Mouse (Mus musculus) neural tube, embryonic 15.5 days (tissue): ENCODE data around the gene Prr12. TPM values are rescaled to one million over a fixed set of nuclear protein-coding genes. Genes with fewer than 3 reads are reported as not detected.

Experiments used
- ATAC-seq: fragments of 200-750 bp; cut with Nextera tagmentation; 2 replicates; pipeline ENCODE4 v1.8.0; 2017; ENCODE audit warnings: mild to moderate bottlenecking, moderate TSS enrichment, moderate library complexity; ENCODE audit not compliant: low FRiP score
- H3K27ac ChIP-seq: fragments of 300-500 bp; sonication (generic); replicated peaks from 2 replicates; pipeline ENCODE4 v1.5.1; 2015; ENCODE audit warnings: mild to moderate bottlenecking, inconsistent platforms
- H3K27me3 ChIP-seq: fragments of 300-500 bp; sonication (generic); replicated peaks from 2 replicates; pipeline ENCODE4 v1.6.1; 2015; ENCODE audit warnings: inconsistent platforms
- H3K36me3 ChIP-seq: fragments of 300-500 bp; sonication (generic); 2 replicates; pipeline ENCODE4 v1.6.1; 2015; ENCODE audit warnings: inconsistent platforms
- H3K4me1 ChIP-seq: fragments of 300-500 bp; sonication (generic); 2 replicates; pipeline ENCODE4 v1.6.1; 2015; ENCODE audit warnings: inconsistent platforms
- H3K4me2 ChIP-seq: fragments of 300-500 bp; sonication (generic); 2 replicates; pipeline ENCODE4 v1.6.1; 2015; ENCODE audit warnings: inconsistent platforms, mild to moderate bottlenecking, moderate library complexity
- H3K4me3 ChIP-seq: fragments of 300-500 bp; sonication (generic); replicated peaks from 2 replicates; pipeline ENCODE4 v1.5.1; 2015; ENCODE audit warnings: mild to moderate bottlenecking, inconsistent platforms
- H3K9ac ChIP-seq: fragments of 300-500 bp; sonication (generic); replicated peaks from 2 replicates; pipeline ENCODE4 v1.6.1; 2015; ENCODE audit warnings: mild to moderate bottlenecking, inconsistent platforms
- H3K9me3 ChIP-seq: fragments of 300-500 bp; sonication (generic); replicated peaks from 2 replicates; pipeline ENCODE4 v1.6.1; 2016; ENCODE audit warnings: inconsistent platforms
- WGBS: fragments of 180-500 bp; shearing (Covaris S2); methylation state at CpG from one replicate; pipeline ENCODE4 v1.1.7; 2015; ENCODE audit warnings: mixed read lengths; 5-methylcytosine and 5-hydroxymethylcytosine counted together
- polyA plus RNA-seq: library from polyadenylated mRNA; unstranded; fragments of >200 nt; fragmentation: Nextera tagmentation; extraction: Ambion mirVana; gene quantifications from 2 replicates; pipeline ENCODE4 v1.2.1, GENCODE M21; 2015

The Prr12 gene
- polyA plus RNA-seq, 1 experiment from 2014 or later, result 12.3 TPM

DNA sequence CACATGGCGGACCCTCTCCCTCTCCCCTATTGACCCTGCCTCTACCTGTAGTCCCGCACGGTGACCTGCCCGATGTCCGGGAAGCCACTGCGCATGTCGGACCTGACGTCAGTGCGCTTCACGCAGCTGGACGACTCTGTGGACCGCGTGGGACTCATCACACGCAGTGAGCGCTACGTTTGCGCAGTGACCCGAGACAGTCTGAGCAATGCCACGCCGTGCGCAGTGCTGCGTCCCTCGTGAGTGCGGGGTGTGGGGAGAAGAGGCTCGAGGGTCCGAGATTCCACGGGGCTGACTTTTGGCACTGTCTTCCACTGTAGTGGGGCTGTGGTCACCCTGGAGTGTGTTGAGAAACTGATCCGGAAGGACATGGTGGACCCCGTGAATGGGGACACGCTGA is 23.8 kb upstream of the Prr12 start:
- Histone ChIP-seq H3K4me1 (peaks cover 6% of the 10 kb centered on the region; the same call in 1 of the 2 replicates), H3K9ac (no peak overlapping the region), H3K27ac (no peak overlapping the region), H3K4me3 (no peak overlapping the region), H3K27me3 (no peaks in the 10 kb centered on the region), H3K9me3 (no peaks in the 10 kb centered on the region), H3K36me3 (peaks cover 23% of the 10 kb centered on the region), H3K4me2 (no peak overlapping the region)
- no peak for ATAC-seq
- WGBS, result 89% methylated on average over 30 of the region's 30 CpGs

DNA sequence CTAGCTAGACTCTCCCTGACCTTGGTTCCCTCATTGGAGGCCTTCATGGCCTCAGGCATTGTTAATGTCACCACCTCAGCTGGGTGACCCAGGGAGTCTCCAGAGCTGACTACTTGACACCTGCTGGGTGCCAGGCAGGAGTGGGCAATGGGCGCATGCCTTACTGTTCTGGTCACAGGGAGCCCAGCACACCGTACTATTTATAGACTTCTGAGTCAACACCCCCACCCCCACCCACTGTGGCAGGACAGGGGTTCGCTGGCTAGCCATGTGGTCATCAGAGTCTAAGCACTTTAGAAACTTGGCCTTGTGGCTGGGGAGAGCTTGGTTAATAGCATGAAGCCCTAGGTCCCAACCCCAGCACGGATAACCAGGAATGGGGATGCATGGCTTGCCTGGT is 22.7 kb upstream of the Prr12 start:
- 91% methylated on average over 4 of the region's 4 CpGs for WGBS
- H3K27me3 ChIP-seq, result no peaks in the 10 kb centered on the region
- H3K9ac ChIP-seq, result no peak overlapping the region
- ATAC-seq, result no peak
- H3K4me3 ChIP-seq, result no peak overlapping the region
- H3K36me3 ChIP-seq, result peaks cover 23% of the 10 kb centered on the region
- H3K4me2 ChIP-seq, result no peak overlapping the region
- H3K4me1 ChIP-seq, result peaks cover 6% of the 10 kb centered on the region; the same call in 1 of the 2 replicates
- no peak overlapping the region for H3K27ac ChIP-seq
- no peaks in the 10 kb centered on the region for H3K9me3 ChIP-seq

DNA sequence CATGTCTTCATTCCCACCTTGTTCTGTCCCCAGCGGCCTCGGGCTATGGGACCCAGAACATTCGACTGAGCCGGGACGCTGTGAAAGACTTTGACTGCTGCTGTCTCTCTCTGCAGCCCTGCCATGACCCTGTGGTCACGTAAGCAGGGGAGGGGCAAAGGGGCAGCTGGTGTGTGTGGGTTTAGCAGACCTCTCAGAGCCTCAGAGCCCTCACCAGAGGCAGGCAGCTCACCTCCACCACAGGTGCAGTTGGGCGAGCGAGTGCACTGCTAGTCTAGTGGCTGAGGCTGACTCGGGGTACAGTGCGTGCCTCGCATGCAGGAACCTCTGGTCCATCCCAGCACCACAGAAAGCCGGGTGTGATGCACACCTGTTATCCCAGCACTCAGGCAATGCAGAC is 21.3 kb upstream of the Prr12 start:
- ATAC-seq, result no peak
- 93% methylated on average over 12 of the region's 12 CpGs for WGBS
- Histone ChIP-seq H3K27me3 (no peaks in the 10 kb centered on the region), H3K36me3 (peaks cover 23% of the 10 kb centered on the region), H3K9me3 (no peaks in the 10 kb centered on the region), H3K4me1 (no peaks in the 10 kb centered on the region), H3K4me3 (no peak overlapping the region), H3K27ac (no peak overlapping the region), H3K4me2 (no peak overlapping the region), H3K9ac (no peak overlapping the region)

GRCm38 (mm10) chr7:45073171-45073707 is 20.6 kb upstream of the Prr12 start:
- Histone ChIP-seq H3K4me1 (peaks cover 1% of the 10 kb centered on the region; the same call in 1 of the 2 replicates), H3K4me2 (no peak overlapping the region), H3K9ac (no peak overlapping the region), H3K27me3 (no peaks in the 10 kb centered on the region), H3K27ac (no peak overlapping the region), H3K4me3 (no peak overlapping the region), H3K9me3 (no peaks in the 10 kb centered on the region), H3K36me3 (peaks cover 23% of the 10 kb centered on the region)
- WGBS, result 86% methylated on average over 7 of the region's 7 CpGs
- ATAC-seq, result no peak

- Histone ChIP-seq H3K4me2 (no peak overlapping the region), H3K9me3 (no peaks in the 10 kb centered on the region), H3K27ac (no peak overlapping the region), H3K4me1 (peaks cover 3% of the 10 kb centered on the region; the same call in 1 of the 2 replicates), H3K9ac (no peak overlapping the region), H3K27me3 (no peaks in the 10 kb centered on the region), H3K4me3 (no peak overlapping the region), H3K36me3 (peaks cover 20% of the 10 kb centered on the region)
- WGBS, result 84% methylated on average over 2 of the region's 2 CpGs
- ATAC-seq, result no peak
Observed at GRCm38 (mm10) chr7:45072230-45072629, 19.5 kb upstream of the Prr12 start.

GRCm38 (mm10) chr7:45069671-45070070 is 17.0 kb upstream of the Prr12 start:
- H3K4me1 ChIP-seq, result peaks cover 7% of the 10 kb centered on the region; the same call in 1 of the 2 replicates
- ATAC-seq, result no peak
- no peaks in the 10 kb centered on the region for H3K9me3 ChIP-seq
- H3K9ac ChIP-seq, result no peak overlapping the region
- H3K4me3 ChIP-seq, result no peak overlapping the region
- no peaks in the 10 kb centered on the region for H3K27me3 ChIP-seq
- H3K36me3 ChIP-seq, result peaks cover 7% of the 10 kb centered on the region; the same call in 1 of the 2 replicates
- no peak overlapping the region for H3K27ac ChIP-seq
- H3K4me2 ChIP-seq, result no peak overlapping the region
- WGBS, result 97% methylated on average over 2 of the region's 2 CpGs

DNA sequence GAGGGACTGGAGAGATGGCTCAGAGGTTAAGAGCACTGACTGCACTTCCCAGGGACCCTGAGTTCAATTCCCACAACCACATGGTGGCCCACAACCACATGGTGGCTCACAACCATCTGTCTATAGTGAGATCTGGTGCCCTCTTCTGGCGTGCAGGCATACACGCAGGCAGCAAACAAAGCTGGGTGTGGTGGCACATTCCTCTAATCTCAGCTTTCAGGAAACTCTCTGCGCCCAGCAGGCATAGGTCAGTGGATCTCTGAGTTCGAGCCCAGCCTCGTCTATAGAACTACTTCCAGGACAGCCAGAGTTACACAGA is 15.3 kb upstream of the Prr12 start:
- Histone ChIP-seq H3K4me1 (peaks cover 16% of the 10 kb centered on the region), H3K4me2 (no peak overlapping the region), H3K9ac (no peak overlapping the region), H3K36me3 (no peaks in the 10 kb centered on the region), H3K27ac (no peak overlapping the region), H3K4me3 (no peak overlapping the region), H3K27me3 (no peaks in the 10 kb centered on the region), H3K9me3 (no peaks in the 10 kb centered on the region)
- 36% methylated on average over 5 of the region's 5 CpGs for WGBS
- ATAC-seq, result no peak

DNA sequence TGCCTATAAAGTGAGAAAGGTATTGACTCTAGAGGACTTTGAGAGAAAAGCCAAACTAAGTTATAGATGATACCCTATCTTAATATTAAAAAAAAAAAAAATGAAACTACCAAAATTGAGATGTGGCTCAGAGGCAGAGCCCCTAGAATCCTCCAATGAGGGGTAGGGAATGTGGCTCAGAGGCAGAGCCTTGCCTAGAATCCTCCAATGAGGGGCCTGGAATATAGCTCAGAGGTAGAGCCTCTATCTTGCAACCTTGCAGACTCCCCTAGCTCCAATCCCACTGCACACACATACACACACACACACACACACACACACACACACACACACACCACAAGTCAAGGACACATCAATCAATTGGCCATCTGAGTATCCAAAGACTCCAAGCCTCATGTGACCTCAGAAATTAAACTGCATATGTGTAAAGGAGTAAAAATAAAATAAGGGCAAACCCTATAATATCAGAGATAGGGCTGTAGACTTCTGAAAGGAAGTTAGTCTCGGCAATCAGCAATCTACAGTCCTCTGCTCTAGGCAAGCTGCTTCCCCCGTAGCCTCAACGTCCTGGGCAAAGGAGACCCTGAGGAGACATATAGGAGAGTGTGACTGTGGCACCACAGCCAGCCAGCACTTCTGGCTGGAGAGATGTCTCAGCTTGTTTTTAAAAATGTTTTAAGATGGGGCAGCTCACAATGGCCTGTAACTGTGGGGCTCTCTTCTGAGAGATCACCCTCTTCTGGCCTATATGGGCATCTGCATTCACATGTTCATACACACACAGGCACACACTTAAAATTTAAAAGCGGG is 14.7 kb upstream of the Prr12 start:
- H3K4me1 ChIP-seq, result peaks cover 16% of the 10 kb centered on the region
- no peak overlapping the region for H3K9ac ChIP-seq
- ATAC-seq, result no peak
- no peaks in the 10 kb centered on the region for H3K9me3 ChIP-seq
- H3K36me3 ChIP-seq, result no peaks in the 10 kb centered on the region
- H3K4me2 ChIP-seq, result no peak overlapping the region
- 70% methylated on average over 4 of the region's 4 CpGs for WGBS
- no peak overlapping the region for H3K4me3 ChIP-seq
- no peaks in the 10 kb centered on the region for H3K27me3 ChIP-seq
- no peak overlapping the region for H3K27ac ChIP-seq

GRCm38 (mm10) chr7:45062239-45062835 is 9.7 kb upstream of the Prr12 start, which contains the start of the genes Nosip and Prrg2:
Gene Nosip, plus strand, starts transcription at chr7:45062429.
Gene Prrg2, minus strand, starts transcription at chr7:45062677.
- peak within 1 kb of the TSS; percentile 67 for H3K4me2 ChIP-seq
- no peaks in the 10 kb centered on the region for H3K27me3 ChIP-seq
- H3K27ac ChIP-seq, result peak within 1 kb of the TSS; percentile 94
- H3K9ac ChIP-seq, result peak within 1 kb of the TSS; percentile 63
- peak within 1 kb of the TSS; percentile 62 for H3K4me3 ChIP-seq
- H3K36me3 ChIP-seq, result no peaks in the 10 kb centered on the region
- H3K9me3 ChIP-seq, result no peaks in the 10 kb centered on the region
- peak; percentile 89 for ATAC-seq
- WGBS, result under 1% methylated on average over 31 of the region's 31 CpGs
- H3K4me1 ChIP-seq, result peaks cover 35% of the 10 kb centered on the region

DNA sequence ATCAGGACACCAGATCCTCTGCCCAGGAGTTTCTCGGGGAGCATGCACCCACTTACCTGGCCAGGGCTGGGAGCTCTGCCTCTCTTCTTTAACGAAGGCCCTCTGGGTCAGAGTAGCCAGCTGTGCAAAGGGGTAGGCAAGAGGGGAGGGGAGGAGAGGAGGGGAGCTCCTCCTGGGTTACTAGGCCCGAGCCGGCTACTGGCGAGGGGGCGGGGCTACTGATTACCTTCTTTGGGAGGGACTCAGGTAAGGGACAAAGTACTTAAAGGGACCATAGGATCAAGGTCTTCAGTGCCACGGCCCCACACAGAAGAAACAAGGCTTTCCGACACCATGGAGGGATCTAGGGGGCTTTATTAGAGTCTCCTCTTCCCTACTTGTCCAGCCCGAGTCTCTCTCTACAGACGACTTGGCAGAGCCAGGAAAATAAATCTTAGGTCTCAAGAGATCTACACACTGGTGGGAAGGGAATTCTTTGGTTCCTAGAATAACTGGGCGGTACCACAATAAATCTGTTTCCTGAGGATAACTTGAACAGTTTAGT is 8.9 kb upstream of the Prr12 start:
- peaks cover 35% of the 10 kb centered on the region for H3K4me1 ChIP-seq
- H3K9ac ChIP-seq, result 0 out of 2 replicates have a peak overlapping the region, but pooled peaks have one; percentile 63
- H3K36me3 ChIP-seq, result no peaks in the 10 kb centered on the region
- WGBS, result 9% methylated on average over 11 of the region's 11 CpGs
- peak overlapping the region; percentile 62 for H3K4me3 ChIP-seq
- no peak for ATAC-seq
- peak overlapping the region; percentile 67 for H3K4me2 ChIP-seq
- H3K27ac ChIP-seq, result peak overlapping the region; percentile 94; the same call in 1 of the 2 replicates
- H3K27me3 ChIP-seq, result no peaks in the 10 kb centered on the region
- H3K9me3 ChIP-seq, result no peaks in the 10 kb centered on the region

DNA sequence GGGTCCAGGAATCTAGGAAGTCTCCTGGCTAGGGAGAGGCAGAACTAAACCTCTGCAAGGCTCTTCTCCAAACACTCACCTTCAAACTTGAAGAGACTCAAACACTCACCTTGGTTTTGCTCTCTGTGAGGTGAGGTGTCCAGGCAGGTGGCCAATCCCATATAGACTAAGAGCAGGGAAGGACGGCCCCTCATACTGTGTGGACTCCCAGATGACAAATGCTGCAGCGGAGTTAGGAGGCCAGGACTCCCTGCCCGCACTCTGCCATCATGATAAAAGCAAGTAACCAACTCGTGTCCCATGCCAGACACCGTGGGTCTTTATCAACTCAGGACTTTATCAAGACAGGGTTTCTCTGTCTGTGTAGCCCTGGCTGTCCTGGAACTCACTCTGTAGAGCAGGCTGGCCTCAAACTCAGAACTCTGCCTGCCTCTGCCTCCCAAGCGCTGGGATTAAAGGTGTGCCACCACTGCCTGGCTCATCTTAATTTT is 8.0 kb upstream of the Prr12 start:
- no peak overlapping the region for H3K4me2 ChIP-seq
- H3K4me1 ChIP-seq, result peaks cover 33% of the 10 kb centered on the region

More for the DNA sequence above, 8.0 kb upstream of the Prr12 start:
- no peak overlapping the region for H3K4me3 ChIP-seq
- H3K9ac ChIP-seq, result no peak overlapping the region
- 93% methylated on average over 6 of the region's 6 CpGs for WGBS
- no peak for ATAC-seq
- no peaks in the 10 kb centered on the region for H3K27me3 ChIP-seq
- no peak overlapping the region for H3K27ac ChIP-seq
- no peaks in the 10 kb centered on the region for H3K9me3 ChIP-seq
- H3K36me3 ChIP-seq, result no peaks in the 10 kb centered on the region
